Mouse (Mus musculus) right cerebral cortex, postnatal 36 days (tissue): ENCODE measurements around the gene Ppp5c.

Source experiments
- DNase-seq, 2 experiments: peaks; one replicate each; pipeline ENCODE4 v3.0.0; 2022; ENCODE audit warnings: low spot score in 2 of 2, mixed read lengths in 1 of 2

The Ppp5c gene

GRCm38 (mm10) chr7:16982859-16983568 is 44.7 kb downstream of the Ppp5c start, which contains the start of gene Gm42372:
Gene Gm42372, plus strand, starts transcription at chr7:16983086.
- peak; percentile 89 to 92 for DNase-seq

GRCm38 (mm10) chr7:16980348-16980747 is 47.4 kb downstream of the Ppp5c start:
- DNase-seq: no peak

DNA sequence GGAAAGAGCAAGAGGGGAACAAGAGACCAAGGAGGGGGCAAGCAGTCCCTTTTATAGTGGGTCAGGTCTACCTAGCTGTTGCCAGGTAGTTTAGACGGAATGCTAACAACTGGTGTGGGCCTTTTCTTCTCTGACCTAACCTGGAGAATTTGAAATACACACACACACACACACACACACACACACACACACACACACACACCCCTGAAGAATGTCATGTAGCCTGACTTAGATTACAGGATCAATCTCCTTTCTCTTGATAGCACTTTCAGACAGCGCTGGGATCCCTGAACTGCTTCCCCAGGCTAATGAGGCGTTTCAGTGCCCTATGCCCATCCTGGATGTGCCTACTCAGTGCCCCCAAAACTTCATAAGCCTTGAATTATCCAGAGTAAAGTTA is 49.1 kb downstream of the Ppp5c start:
- DNase-seq: no peak

DNA sequence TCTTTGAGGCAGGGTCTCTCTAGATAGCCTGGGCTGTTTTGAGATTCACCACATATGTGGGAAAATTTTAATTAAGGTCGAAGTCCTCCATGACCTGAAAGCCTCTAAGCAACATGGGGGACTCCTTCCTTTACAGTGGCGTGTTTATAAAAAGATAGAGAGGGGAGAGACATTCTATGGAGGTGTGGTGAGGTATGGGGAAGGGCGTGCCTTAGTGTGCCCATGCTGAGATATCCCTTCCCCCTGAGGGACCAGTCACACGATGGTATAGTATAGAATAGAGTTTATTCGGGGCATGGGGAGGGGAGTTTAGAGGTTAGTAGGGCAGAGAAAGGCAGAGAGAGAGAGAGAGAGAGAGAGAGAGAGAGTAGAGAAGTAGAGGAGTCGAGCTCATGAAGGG is 49.6 kb downstream of the Ppp5c start:
- no peak for DNase-seq

- no peak for DNase-seq
Measured at GRCm38 (mm10) chr7:16976298-16976697, 51.4 kb downstream of the Ppp5c start.

- no peak for DNase-seq
Measured at GRCm38 (mm10) chr7:16974018-16974417, 53.7 kb downstream of the Ppp5c start.

- DNase-seq: no peak
Measured at GRCm38 (mm10) chr7:16971160-16971559, 56.6 kb downstream of the Ppp5c start.

DNA sequence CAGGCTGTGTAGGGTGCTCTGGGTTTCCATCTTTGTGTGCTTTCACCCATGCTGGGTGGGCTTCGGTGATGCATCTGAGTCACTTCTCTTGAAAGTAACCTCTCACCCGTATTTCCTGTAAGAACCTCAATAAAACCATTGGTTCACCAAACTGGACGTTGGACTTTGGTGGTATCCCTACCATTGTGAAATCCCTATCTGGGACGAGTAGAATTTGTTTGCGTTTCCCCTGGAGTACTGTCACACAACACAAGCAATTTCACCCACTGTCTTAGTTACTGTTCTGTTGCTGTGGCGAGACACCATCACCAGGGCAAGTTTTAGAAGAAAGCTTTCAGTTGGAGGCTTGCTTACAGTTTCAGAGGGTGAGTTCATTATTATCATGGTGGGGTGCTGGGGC is 59.3 kb downstream of the Ppp5c start:
- DNase-seq: no peak

DNA sequence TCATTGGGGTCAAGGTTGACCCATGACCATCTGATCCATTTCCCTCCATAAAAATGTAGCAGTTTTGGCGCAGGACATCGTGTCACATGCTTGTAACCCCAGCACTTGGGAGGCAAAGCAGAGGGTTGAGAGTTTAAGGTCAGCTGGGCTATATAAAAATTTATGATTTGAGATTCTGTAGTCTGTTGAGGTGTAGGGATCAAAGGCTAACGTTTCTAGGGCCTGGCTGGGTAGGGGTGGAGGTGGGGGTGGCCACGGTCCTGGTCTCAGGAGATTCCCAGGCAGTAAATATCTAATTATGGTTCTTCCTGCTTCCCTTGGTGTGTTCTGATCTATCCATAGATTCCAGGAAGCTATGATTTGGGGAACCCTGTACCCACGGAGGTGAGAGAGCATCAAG is 66.0 kb downstream of the Ppp5c start:
- DNase-seq: no peak

DNA sequence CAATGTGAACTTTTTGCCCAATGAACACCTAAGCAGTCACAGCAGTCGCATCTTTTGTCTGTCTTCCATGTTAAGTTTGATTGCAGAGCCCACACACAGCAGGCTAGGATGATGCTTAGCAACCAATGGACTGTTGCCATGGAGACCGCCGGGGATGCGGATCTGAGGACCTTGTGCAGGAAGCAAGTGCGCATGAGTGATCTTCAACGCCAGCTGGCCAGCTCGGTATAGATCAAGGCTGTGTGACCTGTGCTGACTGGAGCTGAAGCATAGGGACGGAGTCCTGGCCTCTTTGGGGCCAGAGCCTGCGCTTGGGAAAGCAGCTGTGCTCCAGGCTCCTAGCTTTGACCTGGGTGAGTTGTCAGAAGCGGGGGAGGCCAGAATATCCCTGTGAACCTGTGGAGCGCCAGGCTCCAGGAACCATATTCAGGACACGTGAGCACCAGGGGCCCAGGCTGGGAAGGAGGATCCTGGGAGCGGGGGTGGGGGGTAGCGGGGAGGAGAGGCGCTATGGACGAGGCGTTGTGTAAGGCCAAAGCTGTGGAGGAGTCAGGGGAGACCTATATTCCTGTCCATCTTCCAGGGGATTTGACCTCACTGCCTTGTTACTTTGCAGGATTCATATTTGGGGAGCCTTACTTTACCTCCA is 68.1 kb downstream of the Ppp5c start, which contains the start of gene Pnmal1:
Gene Pnmal1, plus strand, starts transcription at position 141 of the 649 bp plus-strand sequence.
- DNase-seq: peak; percentile 96 to 97

- peak; percentile 59 to 76 for DNase-seq
Measured at GRCm38 (mm10) chr7:16956410-16957265, 71.1 kb downstream of the Ppp5c start.

- no peak for DNase-seq
Measured at GRCm38 (mm10) chr7:16955712-16956111, 72.0 kb downstream of the Ppp5c start.
